Mouse (Mus musculus): ENCODE results near the gene Stoml1. TPM values are rescaled to one million over a fixed set of nuclear protein-coding genes. Genes with fewer than 3 reads are reported as not detected.
A peak's percentile ranks its signal among the peaks of the same experiment; 100 is the strongest.

Stoml1 gene
- polyA plus RNA-seq, 2 experiments = 28.7 to 47.2 TPM

DNA sequence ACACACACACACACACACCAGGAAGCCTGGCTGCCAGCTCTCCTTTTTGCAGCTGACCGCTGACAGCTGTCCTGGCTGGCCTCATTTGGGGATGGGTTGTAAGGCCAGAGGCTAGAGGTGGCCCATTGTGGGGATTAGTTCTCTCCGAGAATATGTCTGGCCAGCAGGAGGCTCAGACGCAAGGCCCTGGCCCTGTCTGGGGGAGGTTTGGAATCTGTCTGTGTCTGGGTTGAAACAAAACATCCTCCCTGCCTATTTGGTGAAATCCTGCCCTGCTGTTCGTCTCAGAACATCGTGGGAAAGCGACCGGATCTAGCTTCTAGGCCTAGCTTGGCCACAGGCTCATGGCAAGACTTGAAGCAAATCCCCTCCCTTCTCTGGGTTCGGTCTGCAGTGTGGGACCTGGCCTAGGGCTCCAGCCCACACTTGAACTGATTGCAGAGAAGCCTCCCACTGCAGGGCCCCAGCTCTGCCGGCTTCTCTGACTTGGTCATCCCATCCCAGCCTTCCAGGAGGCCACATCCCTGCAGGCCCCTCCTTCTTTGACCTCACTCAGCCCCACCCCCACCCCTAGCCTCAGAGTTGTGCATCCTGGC is 42.9 kb downstream of the Stoml1 start:
- peaks cover 30% of the 10 kb centered on the region for H3K4me1 ChIP-seq (ENCODE audit: control insufficient read depth, insufficient read depth, low read length)
- 0 out of 2 replicates have a peak overlapping the region, but pooled peaks have one; percentile 33 for H3K27ac ChIP-seq (replicated peaks; ENCODE audit: low read depth, low read length)
- DNase-seq (ENCODE audit: low spot score) (peak; percentile 27), ATAC-seq (ENCODE audit: low FRiP score, low read depth) (peak; percentile 45; the same call in 1 of the 2 replicates)
- H3K4me3 ChIP-seq (replicated peaks; ENCODE audit: low read length) = no peak overlapping the region
- H3K9ac ChIP-seq (ENCODE audit: low read depth, low read length, severe bottlenecking) = no peak overlapping the region
- no peak overlapping the region for H3K4me2 ChIP-seq (replicated peaks; ENCODE audit: low read depth, low read length, severe bottlenecking)
- H3K27me3 ChIP-seq (ENCODE audit: control insufficient read depth, insufficient read depth, low read length) = no peaks in the 10 kb centered on the region
- no peak for TF ChIP-seq POLR2A (IDR thresholded peaks at IDR 0.05; ENCODE audit: borderline replicate concordance, extremely low read depth, insufficient read depth, insufficient read length)
- WGBS = 33% methylated on average over 9 of the region's 9 CpGs
- H3K36me3 ChIP-seq (ENCODE audit: control insufficient read depth, insufficient read depth, low read length) = peaks cover 31% of the 10 kb centered on the region
- H3K9me3 ChIP-seq (ENCODE audit: control insufficient read depth, low read length) = no peaks in the 10 kb centered on the region

DNA sequence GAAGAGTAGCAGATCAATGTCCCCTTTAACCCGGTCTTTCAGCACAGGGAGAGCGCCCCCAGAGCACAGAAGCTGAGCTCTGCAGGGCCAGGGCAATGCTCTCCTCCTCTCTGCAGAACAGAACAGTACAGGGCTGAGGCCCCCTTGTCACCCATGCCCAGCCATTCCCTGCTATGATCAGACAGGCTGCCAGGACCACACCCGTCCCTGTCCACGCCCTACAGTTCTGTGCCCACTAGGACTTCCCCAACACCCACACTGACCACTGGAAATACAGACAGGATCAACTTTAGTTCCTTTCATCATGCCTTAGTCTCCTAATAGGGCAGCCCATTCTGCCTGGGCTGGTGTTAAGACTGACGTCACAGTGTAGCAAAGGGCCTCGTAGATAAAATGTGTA is 44.1 kb downstream of the Stoml1 start:
- peaks cover 20% of the 10 kb centered on the region for H3K36me3 ChIP-seq (ENCODE audit: control insufficient read depth, insufficient read depth, low read length)
- no peak overlapping the region for H3K27ac ChIP-seq (replicated peaks; ENCODE audit: low read depth, low read length)
- H3K27me3 ChIP-seq (ENCODE audit: control insufficient read depth, insufficient read depth, low read length) = no peaks in the 10 kb centered on the region
- H3K4me2 ChIP-seq (replicated peaks; ENCODE audit: low read depth, low read length, severe bottlenecking) = no peak overlapping the region
- ATAC-seq (ENCODE audit: low FRiP score, low read depth) (no peak), DNase-seq (ENCODE audit: low spot score) (no peak)
- WGBS = 88% methylated on average over 6 of the region's 6 CpGs
- H3K4me3 ChIP-seq (replicated peaks; ENCODE audit: low read length) = no peak overlapping the region
- no peaks in the 10 kb centered on the region for H3K9me3 ChIP-seq (ENCODE audit: control insufficient read depth, low read length)
- no peak for TF ChIP-seq POLR2A (IDR thresholded peaks at IDR 0.05; ENCODE audit: borderline replicate concordance, extremely low read depth, insufficient read depth, insufficient read length)
- no peak overlapping the region for H3K9ac ChIP-seq (ENCODE audit: low read depth, low read length, severe bottlenecking)
- H3K4me1 ChIP-seq (ENCODE audit: control insufficient read depth, insufficient read depth, low read length) = peaks cover 30% of the 10 kb centered on the region

DNA sequence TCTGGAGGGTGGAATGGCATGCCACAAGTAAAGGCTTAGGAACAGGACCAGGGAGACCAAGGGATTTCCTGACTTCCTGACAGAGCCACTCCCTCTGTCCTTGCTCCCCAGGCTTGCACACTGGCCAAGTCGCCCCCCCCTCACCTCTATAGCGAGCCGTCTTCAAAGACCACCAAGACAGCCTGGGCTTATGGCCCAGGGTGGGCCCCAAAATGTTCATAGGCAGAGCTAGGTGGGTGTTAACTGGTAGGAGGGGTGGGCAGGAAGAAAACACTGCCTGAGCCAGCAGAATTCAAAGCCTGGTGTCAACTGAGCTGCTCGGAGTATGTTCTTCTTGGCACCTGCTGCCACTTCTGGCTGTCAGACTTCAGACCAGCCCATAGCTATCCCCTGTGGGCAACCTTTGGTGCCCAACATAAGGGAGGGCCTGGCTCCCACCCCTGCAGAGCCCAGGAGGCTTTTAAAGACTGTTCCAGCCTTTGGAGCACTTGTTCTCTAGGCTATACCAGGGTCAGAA is 45.1 kb downstream of the Stoml1 start:
- H3K4me3 ChIP-seq (replicated peaks; ENCODE audit: low read length) = no peak overlapping the region
- peak; percentile 26 for DNase-seq (ENCODE audit: low spot score)
- H3K9ac ChIP-seq (ENCODE audit: low read depth, low read length, severe bottlenecking) = no peak overlapping the region
- no peak for TF ChIP-seq POLR2A (IDR thresholded peaks at IDR 0.05; ENCODE audit: borderline replicate concordance, extremely low read depth, insufficient read depth, insufficient read length)
- no peaks in the 10 kb centered on the region for H3K9me3 ChIP-seq (ENCODE audit: control insufficient read depth, low read length)
- H3K27ac ChIP-seq (replicated peaks; ENCODE audit: low read depth, low read length) = peak overlapping the region; percentile 55; the same call in 1 of the 2 replicates
- H3K27me3 ChIP-seq (ENCODE audit: control insufficient read depth, insufficient read depth, low read length) = no peaks in the 10 kb centered on the region
- peak; percentile 49 for ATAC-seq (ENCODE audit: low FRiP score, low read depth)
- 58% methylated on average over 4 of the region's 4 CpGs for WGBS
- H3K4me1 ChIP-seq (ENCODE audit: control insufficient read depth, insufficient read depth, low read length) = peaks cover 30% of the 10 kb centered on the region
- H3K36me3 ChIP-seq (ENCODE audit: control insufficient read depth, insufficient read depth, low read length) = peaks cover 13% of the 10 kb centered on the region
- H3K4me2 ChIP-seq (replicated peaks; ENCODE audit: low read depth, low read length, severe bottlenecking) = no peak overlapping the region

DNA sequence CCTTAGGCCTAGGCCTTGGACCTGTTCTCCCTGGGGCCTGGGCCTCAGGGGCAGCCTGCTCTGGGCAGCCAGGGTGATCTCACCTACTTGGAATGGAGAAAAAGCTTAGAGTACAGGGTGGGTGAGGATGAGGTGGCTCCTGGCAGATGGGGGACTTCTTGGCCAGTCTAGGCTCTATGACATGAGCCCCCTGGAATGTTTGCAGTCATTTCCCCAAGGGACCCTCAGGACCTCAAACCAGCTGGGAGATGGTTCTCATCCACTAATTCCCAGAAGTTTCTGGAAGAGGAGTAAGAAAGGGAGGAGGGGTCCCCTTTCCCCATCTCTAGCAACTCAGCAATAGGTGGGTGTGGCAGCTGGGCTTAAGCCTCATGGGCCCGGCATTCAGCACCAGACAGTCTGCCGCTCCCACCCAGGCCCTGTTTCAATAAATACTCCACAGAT is 46.4 kb downstream of the Stoml1 start:
- ATAC-seq (ENCODE audit: low FRiP score, low read depth) (no peak), DNase-seq (ENCODE audit: low spot score) (peak; percentile 14)
- Histone ChIP-seq H3K4me3 (replicated peaks; ENCODE audit: low read length) (no peak overlapping the region), H3K9me3 (ENCODE audit: control insufficient read depth, low read length) (no peaks in the 10 kb centered on the region), H3K27me3 (ENCODE audit: control insufficient read depth, insufficient read depth, low read length) (no peaks in the 10 kb centered on the region), H3K36me3 (ENCODE audit: control insufficient read depth, insufficient read depth, low read length) (peaks cover under 1% of the 10 kb centered on the region; the same call in 1 of the 2 replicates), H3K9ac (ENCODE audit: low read depth, low read length, severe bottlenecking) (no peak overlapping the region), H3K4me1 (ENCODE audit: control insufficient read depth, insufficient read depth, low read length) (peaks cover 41% of the 10 kb centered on the region), H3K4me2 (replicated peaks; ENCODE audit: low read depth, low read length, severe bottlenecking) (no peak overlapping the region), H3K27ac (replicated peaks; ENCODE audit: low read depth, low read length) (no peak overlapping the region)
- WGBS = 58% methylated on average over 2 of the region's 2 CpGs
- TF ChIP-seq POLR2A (IDR thresholded peaks at IDR 0.05; ENCODE audit: borderline replicate concordance, extremely low read depth, insufficient read depth, insufficient read length) = no peak

DNA sequence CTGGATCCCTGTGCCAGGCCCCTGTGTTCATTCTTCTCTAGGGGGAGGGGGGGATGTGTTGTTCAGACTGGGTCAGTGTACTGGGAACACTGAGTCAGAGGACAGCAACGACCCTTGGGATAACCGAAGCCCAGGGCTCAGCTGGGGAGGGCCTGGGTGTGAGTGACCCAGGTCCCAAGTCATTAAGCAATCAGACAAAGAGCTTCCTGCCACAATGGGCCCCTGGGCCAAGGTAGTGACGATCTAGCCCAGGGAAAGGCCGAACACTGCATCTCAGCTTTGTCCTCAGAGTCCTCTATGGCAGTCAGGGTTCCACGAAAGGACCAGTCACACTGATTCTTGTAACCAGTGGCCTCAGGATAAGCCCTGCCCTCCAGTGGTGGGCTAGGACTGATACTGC is 50.2 kb downstream of the Stoml1 start:
- H3K4me2 ChIP-seq (replicated peaks; ENCODE audit: low read depth, low read length, severe bottlenecking) = no peak overlapping the region
- no peaks in the 10 kb centered on the region for H3K9me3 ChIP-seq (ENCODE audit: control insufficient read depth, low read length)
- H3K4me1 ChIP-seq (ENCODE audit: control insufficient read depth, insufficient read depth, low read length) = peaks cover 58% of the 10 kb centered on the region
- no peaks in the 10 kb centered on the region for H3K27me3 ChIP-seq (ENCODE audit: control insufficient read depth, insufficient read depth, low read length)
- H3K27ac ChIP-seq (replicated peaks; ENCODE audit: low read depth, low read length) = no peak overlapping the region
- H3K36me3 ChIP-seq (ENCODE audit: control insufficient read depth, insufficient read depth, low read length) = peaks cover 9% of the 10 kb centered on the region
- H3K9ac ChIP-seq (ENCODE audit: low read depth, low read length, severe bottlenecking) = no peak overlapping the region
- TF ChIP-seq POLR2A (IDR thresholded peaks at IDR 0.05; ENCODE audit: borderline replicate concordance, extremely low read depth, insufficient read depth, insufficient read length) = no peak
- DNase-seq (ENCODE audit: low spot score) (no peak), ATAC-seq (ENCODE audit: low FRiP score, low read depth) (no peak)
- H3K4me3 ChIP-seq (replicated peaks; ENCODE audit: low read length) = no peak overlapping the region
- WGBS = 74% methylated on average over 5 of the region's 5 CpGs

All from limb, embryonic 14.5 days (tissue).